Mouse (Mus musculus): ENCODE data around the gene A430005L14Rik. TPM values are rescaled to one million over a fixed set of nuclear protein-coding genes. Genes with fewer than 3 reads are reported as not detected.

The A430005L14Rik gene
- 58.1 and 69.9 TPM in 2 replicates for polyA plus RNA-seq (2012; rRNA removed)

GRCm38 (mm10) chr4:153956569-153957405 lies at the start of gene A430005L14Rik:
A430005L14Rik (plus strand) TSS chr4:153957237.

DNA sequence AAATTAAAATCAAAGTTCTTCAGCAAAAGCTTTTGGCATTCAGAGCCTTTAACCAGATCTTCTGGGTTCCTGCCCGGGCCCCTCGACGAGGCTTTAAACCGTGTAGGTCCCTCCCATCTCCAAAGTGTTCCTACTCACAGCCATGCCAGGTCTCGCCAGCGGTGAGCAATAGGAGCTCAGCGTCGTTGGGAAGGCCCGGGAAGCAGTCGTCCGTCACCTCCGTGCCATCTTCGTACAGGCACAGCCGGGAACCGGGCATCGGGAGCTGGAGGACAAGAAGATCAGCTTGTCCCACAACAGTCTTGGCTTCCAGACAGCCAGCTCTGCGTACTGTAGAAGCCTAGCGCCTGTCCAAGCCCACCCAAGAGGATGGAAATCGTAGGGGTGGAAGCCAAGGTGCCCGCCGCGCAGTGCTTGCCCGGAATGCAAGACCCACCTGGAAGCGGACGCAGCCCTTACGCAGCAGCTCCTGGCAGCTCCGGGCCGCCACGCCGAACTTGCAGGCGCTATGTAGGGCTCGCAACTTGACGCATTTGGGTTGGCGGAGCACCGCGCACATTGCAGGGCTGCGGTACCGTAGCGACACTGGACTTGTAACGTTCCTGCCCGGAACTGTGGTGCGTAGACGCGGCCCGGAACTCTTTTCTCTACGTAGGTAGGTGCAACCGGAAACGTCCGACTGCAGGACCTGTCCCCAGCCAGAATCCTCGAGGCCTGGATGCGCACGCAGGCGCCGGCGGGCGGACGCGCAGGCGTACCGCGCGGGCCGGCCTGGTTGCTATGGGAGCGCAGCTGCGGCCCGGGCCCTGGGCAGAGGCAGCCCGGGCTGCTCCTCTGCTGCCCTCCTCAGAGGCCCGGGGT lies 17.6 kb downstream of the A430005L14Rik start, which contains the start of the genes Dffb and Cep104:
Dffb (minus strand) TSS at position 696 of the 861 bp plus-strand sequence.
Cep104 (plus strand) TSS at position 764 of the 861 bp plus-strand sequence.

Other genes starting within 250 kb of the A430005L14Rik start
- gene Dffb, start 17.9 kb downstream of the A430005L14Rik start, polyA plus RNA-seq (2012; rRNA removed), result 22.0 and 23.0 TPM in 2 replicates
- 18.8 and 19.7 TPM in 2 replicates for gene Cep104, start 18.0 kb downstream of the A430005L14Rik start, polyA plus RNA-seq (2012; rRNA removed)
- 127 and 143 TPM in 2 replicates for gene Lrrc47, start 54.5 kb downstream of the A430005L14Rik start, polyA plus RNA-seq (2012; rRNA removed)
- 150 and 188 TPM in 2 replicates for gene Smim1, start 69.0 kb downstream of the A430005L14Rik start, polyA plus RNA-seq (2012; rRNA removed)
- not detected in 2 replicates for gene Ccdc27, start 85.4 kb downstream of the A430005L14Rik start, polyA plus RNA-seq (2012; rRNA removed)
- gene Trp73, start 183.0 kb downstream of the A430005L14Rik start, polyA plus RNA-seq (2012; rRNA removed), result 9.7 and 9.9 TPM in 2 replicates
- 43.3 and 45.2 TPM in 2 replicates for gene Wrap73, start 185.1 kb downstream of the A430005L14Rik start, polyA plus RNA-seq (2012; rRNA removed)
- gene Tprgl, start 203.4 kb downstream of the A430005L14Rik start, polyA plus RNA-seq (2012; rRNA removed), result 247 and 337 TPM in 2 replicates
- 25.5 and 31.1 TPM in 2 replicates for gene Megf6, start 213.5 kb downstream of the A430005L14Rik start, polyA plus RNA-seq (2012; rRNA removed)

Measured in ovary, adult 2 months (tissue).